ENCODE assay signal across 28 mouse cellular contexts in the genomic region with DNA sequence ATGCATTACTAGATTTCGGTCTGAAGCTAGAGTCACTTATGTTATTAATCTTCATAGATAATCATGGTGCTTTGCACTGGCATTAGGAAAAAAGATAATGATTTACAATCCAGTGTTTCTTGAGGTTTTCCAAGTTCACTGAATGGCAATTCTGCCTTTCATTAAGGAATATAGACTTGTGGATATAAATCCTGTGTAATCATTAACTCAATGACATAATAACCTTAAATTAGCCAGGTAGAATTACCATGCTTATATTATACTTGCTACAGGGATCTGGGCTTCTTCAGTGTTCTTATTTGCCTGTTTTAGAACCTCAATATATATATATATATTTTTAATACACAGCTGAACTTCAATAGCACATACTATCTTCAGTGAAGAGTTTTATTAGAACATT.
"Had no signal": no experiment of that assay in that cellular context is flagged by ENCODE, and none has a peak within 500 bp of the region (broad histone marks: within the 10 kb centered on the region; RNA-seq: fewer than 3 reads in every experiment).

No protein-coding gene starts in this region.

- H3K9me3 ChIP-seq: embryonic facial prominence, embryonic 10.5 days; embryonic facial prominence, embryonic 12.5 days; embryonic facial prominence, embryonic 13.5 days; embryonic facial prominence, embryonic 15.5 days; forebrain, embryonic 10.5 days; forebrain, embryonic 12.5 days; forebrain, embryonic 13.5 days; forebrain, embryonic 15.5 days had no signal

- H3K27me3 ChIP-seq: embryonic facial prominence, embryonic 12.5 days; embryonic facial prominence, embryonic 13.5 days; embryonic facial prominence, embryonic 15.5 days; forebrain, embryonic 12.5 days; forebrain, embryonic 13.5 days; forebrain, embryonic 15.5 days had no signal

- H3K4me3 ChIP-seq: embryonic facial prominence, embryonic 10.5 days; embryonic facial prominence, embryonic 12.5 days; embryonic facial prominence, embryonic 13.5 days; embryonic facial prominence, embryonic 15.5 days; erythroblast, embryonic 14.5 days; forebrain, embryonic 10.5 days; forebrain, embryonic 12.5 days; forebrain, embryonic 13.5 days; forebrain, embryonic 15.5 days; gastrocnemius, adult 2 months; heart, adult 2 months had no signal

- H3K36me3 ChIP-seq: embryonic facial prominence, embryonic 10.5 days; embryonic facial prominence, embryonic 12.5 days; embryonic facial prominence, embryonic 13.5 days; embryonic facial prominence, embryonic 15.5 days; forebrain, embryonic 10.5 days; forebrain, embryonic 12.5 days; forebrain, embryonic 15.5 days had no signal

- H3K27ac ChIP-seq: embryonic facial prominence, embryonic 10.5 days; embryonic facial prominence, embryonic 12.5 days; embryonic facial prominence, embryonic 13.5 days; embryonic facial prominence, embryonic 15.5 days; forebrain, embryonic 10.5 days; forebrain, embryonic 12.5 days; forebrain, embryonic 13.5 days; forebrain, embryonic 15.5 days; gastrocnemius, adult 2 months; heart, adult 2 months had no signal

- H3K9ac ChIP-seq: embryonic facial prominence, embryonic 12.5 days; embryonic facial prominence, embryonic 13.5 days; embryonic facial prominence, embryonic 15.5 days; forebrain, embryonic 12.5 days; forebrain, embryonic 13.5 days; forebrain, embryonic 15.5 days; forebrain, postnatal 0 days had no signal

- DNase-seq: cerebellum, adult 8-10 months; cerebellum, adult 9-10 months; cerebellum, adult 9-11 months; cerebellum, postnatal 10 days; cerebellum, postnatal 14 days; cerebellum, postnatal 25 days; cerebellum, postnatal 36 days; embryo, embryonic 11 days; forebrain, postnatal 0 days; gastrocnemius, adult 2 months; gastrocnemius, postnatal 10 days; gastrocnemius, postnatal 14 days; gastrocnemius, postnatal 25 days; gastrocnemius, postnatal 36 days; heart, adult 11 months; heart, adult 18-20 months; heart, adult 2 months had no signal

- H3K4me2 ChIP-seq: embryonic facial prominence, embryonic 12.5 days; embryonic facial prominence, embryonic 13.5 days; embryonic facial prominence, embryonic 15.5 days; forebrain, embryonic 12.5 days; forebrain, embryonic 13.5 days; forebrain, embryonic 15.5 days had no signal

- H3K4me1 ChIP-seq: embryonic facial prominence, embryonic 10.5 days; embryonic facial prominence, embryonic 12.5 days; embryonic facial prominence, embryonic 13.5 days; embryonic facial prominence, embryonic 15.5 days; forebrain, embryonic 10.5 days; forebrain, embryonic 12.5 days; forebrain, embryonic 13.5 days; forebrain, embryonic 15.5 days had no signal

- ATAC-seq: forebrain, embryonic 13.5 days; forebrain, embryonic 14.5 days; forebrain, embryonic 15.5 days; forebrain, embryonic 16.5 days; forebrain, postnatal 0 days had no signal
